Mouse (Mus musculus) c-Kit-positive CD71-negative TER-119-negative erythroid progenitor cells, embryonic 14.5 days (primary cell): ENCODE results near the gene Grid2ip.
A peak's percentile ranks its signal among the peaks of the same experiment; 100 is the strongest.

Source experiments
- DNase-seq: peaks from one replicate; pipeline ENCODE4 v3.0.0-alpha.2; 2013; ENCODE audit warnings: low read depth

Gene Grid2ip

DNA sequence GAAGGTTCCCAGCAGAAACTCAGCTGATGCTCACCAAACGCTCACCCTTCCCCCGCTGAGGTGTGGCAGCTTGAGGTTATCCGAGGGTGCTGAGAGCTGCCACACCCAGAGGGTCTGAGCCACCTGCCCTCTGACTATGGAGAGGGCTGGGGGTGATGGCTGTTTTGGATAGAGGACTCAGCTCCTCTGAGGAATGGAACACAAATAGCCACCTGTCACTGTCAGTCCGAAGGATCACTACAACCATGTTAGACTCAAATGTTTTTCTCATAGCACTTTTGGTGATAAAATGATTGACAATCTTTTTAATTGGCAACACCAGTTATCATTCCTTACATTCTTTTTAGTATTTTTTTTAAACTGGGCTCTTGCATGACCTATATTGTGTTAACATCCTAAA lies 64.3 kb downstream of the Grid2ip start:
- DNase-seq = no peak

DNA sequence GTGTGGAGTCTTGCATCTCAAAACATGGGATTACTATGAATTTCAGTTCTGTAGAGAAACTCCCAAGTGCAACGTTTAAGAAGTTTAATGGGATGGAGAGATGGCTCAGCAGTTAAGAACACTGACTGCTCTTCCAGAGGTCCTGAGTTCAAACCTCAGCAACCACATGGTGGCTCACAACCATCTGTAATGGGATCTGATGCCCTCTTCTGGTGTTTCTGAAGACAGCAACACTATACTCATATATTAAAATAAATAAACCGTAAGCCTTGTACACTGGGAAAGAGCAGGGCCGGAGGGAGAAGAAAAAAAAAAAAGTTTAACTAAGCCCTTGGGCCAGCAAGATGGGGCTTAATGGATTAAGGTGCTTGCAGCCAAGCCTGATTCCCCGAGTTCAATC lies 65.9 kb downstream of the Grid2ip start:
- DNase-seq = no peak

- peak; percentile 70 for DNase-seq
Observed at GRCm38 (mm10) chr5:143423899-143424519, 66.9 kb downstream of the Grid2ip start.

DNA sequence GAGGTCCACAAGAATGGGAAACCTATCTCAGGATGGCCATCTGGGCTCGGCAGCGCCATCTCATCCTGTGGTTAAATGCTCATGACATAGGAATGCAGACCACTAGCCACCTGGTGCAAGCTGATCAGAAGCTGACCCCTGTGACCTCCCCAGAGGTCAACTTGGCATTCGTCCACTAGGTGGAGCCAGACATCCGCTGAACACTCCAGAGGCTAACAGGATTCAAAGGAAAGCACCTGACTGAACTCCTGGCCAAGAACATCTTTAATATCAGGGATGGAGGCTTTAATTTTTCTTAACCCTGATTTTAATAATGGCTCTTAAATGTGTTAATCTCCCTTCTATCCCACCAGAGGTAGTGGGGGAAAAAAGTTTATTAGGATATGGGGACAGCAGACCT lies 77.3 kb downstream of the Grid2ip start:
- peak; percentile 69 for DNase-seq

DNA sequence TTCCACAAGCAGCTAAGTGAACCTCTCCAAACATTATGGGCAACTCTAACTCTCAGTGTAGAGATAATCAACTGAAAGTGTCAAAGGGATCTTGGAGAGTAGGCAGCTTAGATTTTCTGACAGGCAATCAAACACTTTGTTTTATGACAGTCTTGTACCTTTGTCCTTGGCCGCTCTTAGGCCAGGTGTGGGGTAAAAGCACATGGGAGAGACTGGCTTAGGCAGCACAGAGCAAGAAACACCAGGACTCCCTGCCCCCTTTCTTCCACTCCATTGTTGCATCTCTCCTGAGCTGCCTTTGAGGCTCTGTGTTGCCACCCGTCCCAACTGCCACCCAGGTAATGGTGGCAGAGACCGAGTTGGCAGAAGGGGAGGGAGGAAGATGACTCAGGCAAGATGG lies 84.2 kb downstream of the Grid2ip start:
- DNase-seq = no peak

- no peak for DNase-seq
Observed at GRCm38 (mm10) chr5:143441753-143442152, 84.6 kb downstream of the Grid2ip start.
